Mouse (Mus musculus): ENCODE measurements at regions not wholly inside any gene's neighbourhood (a gene's known extent, or its start where the extent isn't known, plus 50 kb on each side); places are given as distances from the start of the nearest gene placed in this dataset.
"Not testable (repeated sequence)": the region's sequence is repeated elsewhere in the genome, so short reads cannot be mapped to it uniquely, and the experiment has no call there.

GRCm38 (mm10) chr7:59891363-59891762 lies 113.5 kb downstream of the Snurf start:
- not testable (repeated sequence) for DNase-seq

GRCm38 (mm10) chr7:59858480-59858879 lies 146.4 kb downstream of the Snurf start:
- peak; percentile 26 to 33 for DNase-seq

All from cerebellum, postnatal 25 days (tissue).